Mouse (Mus musculus) gastrocnemius, postnatal 10 days (tissue): Measurements from ENCODE around the gene Gm11983. TPM values are rescaled to one million over a fixed set of nuclear protein-coding genes. Genes with fewer than 3 reads are reported as not detected.
"Not testable (repeated sequence)": the region's sequence is repeated elsewhere in the genome, so short reads cannot be mapped to it uniquely, and the experiment has no call there.

Experiments used
- DNase-seq: peaks from one replicate; pipeline ENCODE4 v3.0.0; 2021; ENCODE audit warnings: mixed read lengths
- long read RNA-seq, 2 experiments: library from polyadenylated mRNA; stranded (forward); transcript quantifications; one replicate each; pipeline ENCODE4 v2.0.0; 2021
- total RNA-seq, 2 experiments: library from RNA; stranded (reverse); gene quantifications; 2 replicates each; pipeline ENCODE4 v1.2.3; 2021

The Gm11983 gene
- total RNA-seq = not detected
- long read RNA-seq, experiment 1 = 0 reads
- long read RNA-seq, experiment 2 = 0 reads

DNA sequence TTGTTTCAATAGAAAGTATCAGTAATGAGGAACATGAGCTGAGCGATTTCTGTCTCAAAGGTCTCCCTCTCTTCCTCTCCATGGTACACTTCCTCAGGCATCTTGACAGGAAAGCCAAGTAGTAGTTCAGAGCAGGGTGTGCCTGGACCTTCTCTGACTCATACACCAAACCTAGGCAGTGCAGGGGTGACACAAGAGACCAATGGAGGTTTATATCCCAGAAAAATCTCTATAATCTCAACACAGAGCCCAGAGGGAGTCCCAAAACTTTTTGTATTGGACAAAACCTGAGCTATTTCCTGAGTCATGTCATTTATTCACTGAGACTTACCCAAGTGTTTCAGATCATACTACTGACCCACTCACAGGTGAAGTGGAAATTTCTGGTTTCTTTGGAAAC lies at the start of gene Gm11983:
Gene Gm11983, minus strand, starts transcription at position 101 of the 400 bp plus-strand sequence.
- DNase-seq = no peak

GRCm38 (mm10) chr11:6883045-6883444 lies 45.6 kb upstream of the Gm11983 start:
- not testable (repeated sequence) for DNase-seq

DNA sequence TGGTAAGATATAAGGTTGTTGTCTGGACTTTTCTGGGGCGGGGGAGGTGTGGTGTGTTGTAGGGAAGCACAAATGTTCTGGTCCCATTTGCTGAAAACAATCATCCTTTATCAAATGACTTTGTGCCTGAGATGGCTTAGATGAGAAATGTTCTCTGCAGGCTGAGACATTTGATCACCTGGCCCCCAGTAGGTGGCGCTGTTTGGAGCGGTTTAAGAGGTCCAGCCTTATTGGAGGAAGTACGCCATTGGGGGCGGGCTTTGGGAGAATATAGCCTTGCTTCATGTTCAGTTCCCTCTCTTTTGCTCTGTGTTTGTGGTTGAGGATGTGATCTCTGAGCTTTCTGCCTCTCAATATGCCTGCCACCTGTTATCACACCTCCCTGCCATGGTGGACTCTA lies 44.2 kb upstream of the Gm11983 start:
- DNase-seq = peak; percentile 57

DNA sequence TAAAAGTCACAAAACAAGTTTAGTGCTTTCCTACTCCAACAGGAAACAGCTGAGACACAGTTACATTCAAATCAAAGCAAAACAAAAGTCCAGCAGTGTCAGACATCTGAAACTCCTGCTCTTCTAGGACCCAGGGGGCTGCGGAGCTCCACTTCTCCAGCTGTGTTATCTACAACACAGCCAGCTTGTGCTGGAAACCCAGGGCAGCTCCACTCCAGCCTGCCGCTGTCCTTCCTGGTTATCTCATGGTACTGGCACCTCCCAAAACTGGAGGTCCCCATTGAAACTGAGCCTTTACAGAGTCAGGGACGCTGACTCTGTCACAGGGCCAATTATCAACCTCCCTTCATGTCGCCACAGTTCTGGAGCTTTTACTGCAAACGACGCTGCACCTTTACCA lies 40.3 kb upstream of the Gm11983 start:
- peak; percentile 6 for DNase-seq

GRCm38 (mm10) chr11:6870947-6871346 lies 33.5 kb upstream of the Gm11983 start:
- DNase-seq = no peak

DNA sequence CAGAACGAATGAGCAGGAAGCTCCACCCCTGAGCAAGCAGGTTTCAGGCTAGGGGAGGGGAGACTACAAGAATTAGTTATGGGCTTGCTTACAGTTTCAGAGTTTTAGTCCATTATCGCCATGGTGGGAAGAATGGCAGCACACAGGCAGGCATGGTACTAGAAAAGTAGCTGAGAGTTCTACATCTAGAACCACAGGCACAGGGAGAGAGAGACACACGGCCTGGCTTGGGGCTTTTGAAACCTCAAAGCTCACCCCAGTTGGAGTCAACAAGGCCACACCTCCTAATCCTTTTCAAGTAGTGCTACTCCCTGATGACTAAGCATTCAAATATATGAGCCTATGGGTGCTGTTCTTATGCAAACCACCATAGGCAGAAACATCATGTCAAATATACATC lies 28.1 kb upstream of the Gm11983 start:
- DNase-seq = no peak

DNA sequence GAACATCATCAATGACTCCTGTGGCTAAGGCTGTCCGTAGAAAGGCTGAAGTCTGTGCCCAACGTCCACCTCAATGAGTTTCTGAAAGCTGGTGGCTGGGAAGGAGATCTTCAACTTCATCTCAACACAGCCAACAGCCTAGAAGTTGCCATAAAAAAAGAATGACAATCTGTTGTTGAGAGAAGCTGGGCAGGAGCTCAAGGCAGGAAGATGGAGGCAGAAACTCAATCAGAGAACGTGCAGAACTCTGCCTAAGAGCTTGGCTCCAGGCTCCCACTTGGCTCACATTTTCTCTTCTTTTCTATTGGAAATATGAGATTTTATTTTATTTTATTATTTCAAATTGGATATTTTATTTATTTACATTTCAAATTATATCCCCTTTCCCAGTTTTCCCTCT lies 24.7 kb upstream of the Gm11983 start:
- DNase-seq = no peak

- DNase-seq = no peak
Measured at GRCm38 (mm10) chr11:6859898-6860858, 22.7 kb upstream of the Gm11983 start.

- no peak for DNase-seq
Measured at GRCm38 (mm10) chr11:6859096-6859495, 21.6 kb upstream of the Gm11983 start.

GRCm38 (mm10) chr11:6855942-6856341 lies 18.5 kb upstream of the Gm11983 start:
- DNase-seq = no peak

GRCm38 (mm10) chr11:6853366-6853765 lies 15.9 kb upstream of the Gm11983 start:
- not testable (repeated sequence) for DNase-seq

DNA sequence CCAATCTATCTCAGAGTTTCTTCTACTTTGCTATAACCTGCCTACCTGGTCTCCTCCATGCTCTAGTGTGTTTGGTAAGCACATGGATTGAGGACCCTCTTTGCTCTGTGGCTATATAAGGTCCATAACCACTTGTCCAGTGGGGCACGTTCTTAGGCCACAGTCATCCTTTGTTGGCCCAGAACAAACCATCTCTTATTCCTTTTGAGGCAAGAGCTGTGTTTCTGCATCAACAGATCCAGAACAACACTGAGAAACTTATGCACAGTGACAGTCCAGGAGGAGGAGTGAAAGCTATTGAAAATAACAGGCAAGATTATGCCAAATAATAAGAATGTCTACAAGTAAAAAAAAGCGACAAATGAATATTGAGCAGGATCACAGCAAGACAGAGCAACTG lies 6.4 kb upstream of the Gm11983 start:
- DNase-seq = no peak

DNA sequence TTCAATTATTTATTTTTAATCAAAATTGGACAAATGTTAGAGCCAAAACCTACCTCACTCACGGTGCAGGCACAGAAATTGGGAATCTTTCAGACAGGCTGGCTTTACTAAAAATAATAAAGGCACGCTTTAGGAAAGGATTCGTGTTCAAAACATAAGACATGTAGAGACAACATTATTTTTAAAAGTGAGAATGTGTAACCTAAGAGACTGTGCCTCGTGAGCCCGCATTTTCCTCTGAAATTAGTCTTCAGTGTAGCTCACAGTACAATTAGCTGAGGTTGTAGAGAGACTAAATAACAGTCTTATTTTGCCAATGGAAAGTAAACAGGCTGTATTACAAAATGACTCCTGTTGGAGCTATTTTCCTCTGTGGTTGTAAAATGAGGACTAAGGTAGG lies 4.7 kb upstream of the Gm11983 start:
- DNase-seq = no peak

GRCm38 (mm10) chr11:6840775-6841174 lies 3.3 kb upstream of the Gm11983 start:
- DNase-seq = no peak

DNA sequence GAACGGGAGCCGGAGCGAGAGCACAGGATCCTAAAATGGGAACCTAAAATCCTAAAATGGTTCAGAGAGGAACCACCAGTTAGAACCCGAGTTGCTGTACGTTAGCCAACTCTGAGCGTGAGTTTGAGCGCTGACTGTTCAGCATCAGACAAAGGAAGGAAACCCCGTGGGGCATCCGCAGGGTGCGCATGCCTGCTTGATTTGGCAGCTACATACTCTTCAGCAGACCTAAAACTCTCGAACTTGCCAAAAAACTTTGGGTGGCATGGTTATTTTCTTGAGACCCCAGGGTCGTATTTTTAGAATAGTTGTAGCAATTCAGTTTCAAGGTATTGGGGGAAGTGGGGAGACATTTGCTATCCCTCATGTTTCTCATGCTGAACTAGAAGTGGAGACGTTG lies 2.8 kb downstream of the Gm11983 start:
- no peak for DNase-seq

GRCm38 (mm10) chr11:6833731-6834130 lies 3.7 kb downstream of the Gm11983 start:
- no peak for DNase-seq

- no peak for DNase-seq
Measured at GRCm38 (mm10) chr11:6831931-6832330, 5.5 kb downstream of the Gm11983 start.

DNA sequence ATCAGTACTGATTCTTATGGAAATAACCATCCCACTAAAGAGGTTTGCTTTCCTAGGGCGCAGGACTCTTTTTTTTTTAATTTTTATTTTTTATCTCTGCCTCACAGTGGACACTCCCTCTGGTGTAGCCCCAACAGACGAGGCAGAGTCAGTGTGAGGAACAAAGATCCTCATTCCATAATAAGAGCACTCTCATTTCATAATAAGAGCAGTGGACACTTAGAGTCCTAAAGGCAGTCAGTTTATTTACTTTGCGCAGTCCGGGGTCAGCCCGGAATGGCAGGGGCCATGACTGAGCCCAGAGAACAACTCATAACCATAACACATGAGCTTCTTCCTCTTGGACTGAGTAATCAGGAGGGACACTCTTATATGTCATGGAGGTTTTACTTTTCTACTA lies 9.3 kb downstream of the Gm11983 start:
- DNase-seq = no peak

DNA sequence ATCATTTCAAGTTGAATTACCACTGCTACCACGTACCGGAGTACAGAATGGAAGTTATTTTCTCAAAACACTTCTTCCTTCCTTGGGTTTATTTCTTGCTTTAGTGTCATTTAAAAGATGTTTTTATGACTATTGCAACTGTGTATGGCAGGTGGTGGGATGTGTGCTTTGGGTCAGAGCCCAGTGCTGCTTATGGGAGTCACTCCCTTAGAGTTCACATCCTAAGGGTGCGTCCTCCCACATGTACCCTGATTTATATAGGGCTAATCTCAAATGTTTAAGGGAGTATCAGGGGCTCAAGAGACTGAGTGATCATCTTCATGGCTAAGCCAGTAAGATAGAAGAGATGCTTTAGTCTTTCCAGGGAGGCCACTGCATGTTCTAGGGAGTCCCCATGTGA lies 11.3 kb downstream of the Gm11983 start:
- DNase-seq = no peak

GRCm38 (mm10) chr11:6823176-6823575 lies 14.3 kb downstream of the Gm11983 start:
- no peak for DNase-seq

GRCm38 (mm10) chr11:6814486-6814885 lies 23.0 kb downstream of the Gm11983 start:
- no peak for DNase-seq

GRCm38 (mm10) chr11:6802879-6803278 lies 34.6 kb downstream of the Gm11983 start:
- not testable (repeated sequence) for DNase-seq

- no peak for DNase-seq
Measured at GRCm38 (mm10) chr11:6790690-6791089, 46.8 kb downstream of the Gm11983 start.
